8 mouse cellular contexts compared by ENCODE assay signal in genomic region chr5:63936740-63937139, GRCm38 (mm10). TPM values are rescaled to one million over a fixed set of nuclear protein-coding genes. Genes with fewer than 3 reads are reported as not detected.
DNase-seq lines count a peak whose midpoint lies in the region; ATAC-seq lines count a peak whose summit lies in the region.
"Had no signal": no experiment of that assay in that cellular context is flagged by ENCODE, and none has a peak within 500 bp of the region (broad histone marks: within the 10 kb centered on the region; RNA-seq: fewer than 3 reads in every experiment).

No protein-coding gene starts in this region.

- H3K27ac ChIP-seq in midbrain, embryonic 11.5 days (ENCODE audit: low read depth, low read length) = no peak overlapping the region
- no peak overlapping the region for H3K27ac ChIP-seq in midbrain, embryonic 16.5 days (ENCODE audit: low read length)
- H3K27ac ChIP-seq: heart, embryonic 13.5 days had no signal

- H3K9ac ChIP-seq in midbrain, embryonic 11.5 days (ENCODE audit: low read length) = no peak overlapping the region
- no peak overlapping the region for H3K9ac ChIP-seq in midbrain, embryonic 16.5 days (ENCODE audit: low read depth, low read length)
- H3K9ac ChIP-seq: heart, embryonic 13.5 days had no signal

- H3K4me3 ChIP-seq in midbrain, embryonic 11.5 days (ENCODE audit: low read depth, low read length) = no peak overlapping the region
- H3K4me3 ChIP-seq in midbrain, embryonic 16.5 days (ENCODE audit: low read depth, low read length) = no peak overlapping the region
- H3K4me3 ChIP-seq: heart, embryonic 13.5 days had no signal

- H3K27me3 ChIP-seq in midbrain, embryonic 11.5 days (ENCODE audit: control insufficient read depth, insufficient read depth, low read length) = no peaks in the 10 kb centered on the region
- no peaks in the 10 kb centered on the region for H3K27me3 ChIP-seq in midbrain, embryonic 16.5 days (ENCODE audit: control insufficient read depth, insufficient read depth, low read depth, low read length)
- H3K27me3 ChIP-seq: heart, embryonic 13.5 days had no signal

- no peaks in the 10 kb centered on the region for H3K4me1 ChIP-seq in midbrain, embryonic 11.5 days (ENCODE audit: control insufficient read depth, insufficient read depth, low read length)
- peaks cover 2% of the 10 kb centered on the region; the same call in 1 of the 2 replicates for H3K4me1 ChIP-seq in midbrain, embryonic 16.5 days (ENCODE audit: control insufficient read depth, insufficient read depth, low read length)

- WGBS in midbrain, embryonic 11.5 days = 62% methylated on average over 6 of the region's 6 CpGs
- 67% methylated on average over 6 of the region's 6 CpGs for WGBS in midbrain, embryonic 16.5 days

- DNase-seq in R1 (ENCODE audit: low read depth, low spot score) = peak; percentile 69
- peak; percentile 90 to 92 for DNase-seq in adrenal gland, postnatal 36 days
- peak; percentile 42 for DNase-seq in kidney, postnatal 10 days
- DNase-seq in frontal cortex, adult 2 months (ENCODE audit: extremely low spot score in 1 of 2, low spot score in 1 of 2) = no peak
- DNase-seq in midbrain, embryonic 11.5 days (ENCODE audit: low spot score, missing footprints) = no peak

- H3K4me2 ChIP-seq in midbrain, embryonic 11.5 days = no peak overlapping the region
- H3K4me2 ChIP-seq in midbrain, embryonic 16.5 days (ENCODE audit: low read length) = no peak overlapping the region
- H3K4me2 ChIP-seq: heart, embryonic 13.5 days had no signal

- ATAC-seq in monocyte, adult 5-6 weeks (replicated peaks; ENCODE audit: insufficient number of reproducible peaks, low FRiP score, low TSS enrichment, poor library complexity, severe bottlenecking) = peak; percentile 79
- no peak for ATAC-seq in midbrain, embryonic 11.5 days (ENCODE audit: low FRiP score)
- ATAC-seq in midbrain, embryonic 16.5 days = no peak

- no peaks in the 10 kb centered on the region; the same call in 1 of the 2 replicates for H3K36me3 ChIP-seq in midbrain, embryonic 11.5 days (ENCODE audit: control insufficient read depth, insufficient read depth, low read length)
- no peaks in the 10 kb centered on the region for H3K36me3 ChIP-seq in midbrain, embryonic 16.5 days (ENCODE audit: control insufficient read depth, insufficient read depth, low read length)

- no peaks in the 10 kb centered on the region for H3K9me3 ChIP-seq in midbrain, embryonic 11.5 days (ENCODE audit: control insufficient read depth, low read length)
- H3K9me3 ChIP-seq in midbrain, embryonic 16.5 days (replicated peaks; ENCODE audit: control insufficient read depth, low read length, poor library complexity, severe bottlenecking) = no peaks in the 10 kb centered on the region
- H3K9me3 ChIP-seq: heart, embryonic 13.5 days had no signal

RNA-seq across cellular contexts. Expression of gene Rell1, which starts 32.0 kb away (rescaled TPM):
- 10 to 100 TPM; 57.4 to 86.9 TPM for total RNA-seq in adrenal gland, postnatal 36 days (2021)
- 21.8 to 36.7 TPM (median 24.1 TPM) in 3 replicates for total RNA-seq in monocyte, adult 5-6 weeks (2017)
- polyA plus RNA-seq in frontal cortex, adult 2 months (2012; rRNA removed) = 9.2 and 9.9 TPM in 2 replicates
- 8.4 and 10.0 TPM in 2 replicates for polyA plus RNA-seq in midbrain, embryonic 11.5 days (2014; fragmentation: Nextera tagmentation; extraction: Ambion mirVana)
- polyA plus RNA-seq in midbrain, embryonic 16.5 days (2015; fragmentation: Nextera tagmentation; extraction: Ambion mirVana) = 7.9 and 9.1 TPM in 2 replicates

Comparison
In these comparisons a context has a peak if more than half of its experiments do, and no peak if none do; other contexts are left out.
1. DNase-seq: peak in R1 (single experiment), adrenal gland, postnatal 36 days (2 of 2) and kidney, postnatal 10 days (single experiment); none in frontal cortex, adult 2 months (0 of 2) and midbrain, embryonic 11.5 days (single experiment).